Mouse (Mus musculus): ENCODE data around the gene Rnls.
A peak's percentile ranks its signal among the peaks of the same experiment; 100 is the strongest.

Gene Rnls

GRCm38 (mm10) chr19:33178866-33179265, 213.2 kb downstream of the Rnls start:
- no peak for DNase-seq

- DNase-seq, result no peak
Measured at GRCm38 (mm10) chr19:33178367-33178766, 213.7 kb downstream of the Rnls start.

- no peak for DNase-seq
Measured at GRCm38 (mm10) chr19:33173991-33174390, 218.1 kb downstream of the Rnls start.

DNA sequence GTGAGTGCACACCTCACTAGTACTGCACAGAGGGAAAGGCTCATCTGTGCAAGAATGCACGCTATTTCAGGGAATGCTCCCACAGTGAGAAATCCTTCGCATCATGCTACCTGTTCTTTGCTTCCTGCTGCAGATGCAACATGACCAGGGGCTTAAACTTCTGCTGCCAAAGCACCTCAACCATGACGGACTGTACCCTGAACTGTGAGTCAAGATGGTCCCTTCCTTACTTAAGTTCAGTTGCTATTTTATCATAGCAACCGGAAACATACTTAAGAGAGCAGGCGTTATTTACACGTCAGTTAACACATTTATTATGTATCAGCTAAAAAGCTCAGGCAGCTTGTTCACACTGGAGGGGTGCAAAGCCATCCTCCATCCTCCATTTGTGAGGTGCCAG, 222.2 kb downstream of the Rnls start:
- DNase-seq, result peak; percentile 46

- no peak for DNase-seq
Measured at GRCm38 (mm10) chr19:33167528-33168264, 224.4 kb downstream of the Rnls start.

GRCm38 (mm10) chr19:33164801-33165200, 227.3 kb downstream of the Rnls start:
- DNase-seq, result no peak

DNA sequence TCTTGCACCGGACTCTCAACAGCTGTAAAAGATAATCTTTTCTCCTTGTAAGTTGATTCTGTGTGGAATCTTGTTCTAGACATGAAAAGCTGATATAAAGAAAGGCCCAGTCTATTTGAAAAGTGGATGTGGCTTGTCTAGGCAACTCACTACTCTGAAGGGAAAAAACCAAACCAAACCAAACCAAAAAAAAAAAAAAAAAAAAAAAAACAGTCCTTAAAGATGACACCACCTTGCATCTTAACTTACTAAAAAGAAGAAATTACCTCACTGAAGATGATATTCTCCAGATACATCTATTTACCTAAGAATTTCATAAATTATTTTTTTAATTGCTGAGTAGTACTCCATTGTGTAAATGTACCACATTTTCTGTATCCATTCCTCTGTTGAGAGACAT, 230.2 kb downstream of the Rnls start:
- DNase-seq, result no peak

- DNase-seq, result no peak
Measured at GRCm38 (mm10) chr19:33159897-33160296, 232.2 kb downstream of the Rnls start.

DNA sequence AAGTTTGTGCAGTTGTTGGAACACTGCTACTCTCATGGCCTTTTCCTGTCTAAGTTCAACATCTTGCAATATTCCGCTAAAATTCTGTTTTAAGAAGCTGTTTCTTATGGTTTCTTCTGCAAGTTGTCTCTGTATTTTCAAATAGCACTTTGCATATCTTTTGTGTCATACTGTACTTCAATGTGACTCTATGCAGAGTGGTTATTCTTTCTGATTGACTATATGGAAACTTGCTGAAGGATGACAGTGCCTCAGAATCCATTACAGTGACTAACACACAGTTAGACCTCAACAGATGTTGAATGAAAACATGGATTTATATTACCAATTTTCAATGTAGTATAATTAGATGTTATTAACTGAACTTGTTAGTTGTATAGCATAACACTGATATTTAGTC, 232.9 kb downstream of the Rnls start:
- no peak for DNase-seq

GRCm38 (mm10) chr19:33158234-33158633, 233.9 kb downstream of the Rnls start:
- DNase-seq, result no peak

DNA sequence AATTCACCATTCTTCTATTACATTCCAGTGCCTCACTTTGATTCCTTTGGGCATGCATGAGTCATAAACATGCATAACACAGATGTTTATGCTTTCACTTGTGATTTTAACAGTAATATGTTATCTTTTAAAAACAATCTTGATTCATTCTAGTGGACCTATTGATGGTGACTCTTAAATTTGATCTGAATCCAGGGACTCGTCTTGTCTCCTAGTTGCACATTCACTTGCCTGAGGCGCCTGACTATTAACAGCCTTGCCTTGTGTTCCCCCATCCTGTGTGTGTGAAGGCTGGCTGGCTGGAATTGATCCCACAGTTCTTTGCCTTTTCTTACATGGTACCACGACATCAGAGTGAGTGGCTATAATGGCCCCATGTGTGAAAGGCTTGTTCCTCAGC, 243.7 kb downstream of the Rnls start:
- DNase-seq, result no peak

GRCm38 (mm10) chr19:33143198-33143597, 248.9 kb downstream of the Rnls start:
- no peak for DNase-seq

GRCm38 (mm10) chr19:33137316-33137715, 254.8 kb downstream of the Rnls start:
- peak; percentile 9 for DNase-seq

DNA sequence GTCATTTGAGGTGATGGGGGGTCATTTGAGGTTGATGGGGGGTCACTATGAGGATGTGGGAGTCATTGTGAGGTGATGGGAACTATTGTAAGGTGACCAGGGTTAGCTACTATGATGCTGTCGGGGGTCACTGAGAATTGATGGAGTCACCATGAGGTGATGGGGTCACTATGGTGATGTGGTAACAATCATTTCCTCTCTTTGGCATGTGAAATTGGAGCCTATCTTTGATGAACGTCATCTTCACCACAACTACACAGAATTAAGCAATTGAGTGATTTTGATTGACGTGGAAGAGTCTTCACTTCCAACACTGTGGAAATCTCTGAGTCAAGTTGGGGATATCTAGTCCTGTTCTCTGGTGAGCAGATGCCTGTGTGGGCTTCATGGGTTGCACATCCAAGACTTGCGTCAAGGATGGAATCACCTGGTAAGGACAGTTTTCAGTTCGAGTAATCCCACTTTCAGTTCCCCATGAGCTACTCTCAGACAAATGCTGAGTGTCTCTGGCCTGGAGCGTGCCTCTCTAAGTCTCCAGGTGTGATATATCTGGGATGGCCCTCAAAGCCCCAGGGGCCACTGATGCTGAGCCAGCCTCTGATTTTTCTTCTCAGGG, 269.4 kb downstream of the Rnls start:
- no peak for DNase-seq

- no peak for DNase-seq
Measured at GRCm38 (mm10) chr19:33119947-33120346, 272.1 kb downstream of the Rnls start.

GRCm38 (mm10) chr19:33118898-33119297, 273.2 kb downstream of the Rnls start:
- DNase-seq, result no peak

- DNase-seq, result no peak
Measured at GRCm38 (mm10) chr19:33114631-33115295, 277.3 kb downstream of the Rnls start.

DNA sequence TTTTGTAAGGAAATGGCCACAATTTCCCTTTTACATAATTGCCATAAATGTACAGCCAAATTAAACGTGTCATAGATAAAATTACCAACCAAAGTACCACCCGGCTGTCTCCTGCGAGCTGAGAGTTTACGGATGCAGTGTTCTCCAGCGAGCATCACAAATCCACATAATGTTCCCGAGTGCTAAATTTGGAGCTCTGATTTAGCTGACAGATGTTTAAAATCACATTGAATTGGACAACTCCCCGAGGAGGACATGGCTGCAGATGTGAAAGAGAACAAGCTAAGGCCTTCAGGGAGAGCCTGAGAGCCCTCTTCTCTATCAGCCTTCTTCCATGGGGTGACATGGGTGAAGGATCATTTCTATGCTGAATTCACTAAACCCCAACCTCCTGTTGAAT, 278.3 kb downstream of the Rnls start:
- no peak for DNase-seq

DNA sequence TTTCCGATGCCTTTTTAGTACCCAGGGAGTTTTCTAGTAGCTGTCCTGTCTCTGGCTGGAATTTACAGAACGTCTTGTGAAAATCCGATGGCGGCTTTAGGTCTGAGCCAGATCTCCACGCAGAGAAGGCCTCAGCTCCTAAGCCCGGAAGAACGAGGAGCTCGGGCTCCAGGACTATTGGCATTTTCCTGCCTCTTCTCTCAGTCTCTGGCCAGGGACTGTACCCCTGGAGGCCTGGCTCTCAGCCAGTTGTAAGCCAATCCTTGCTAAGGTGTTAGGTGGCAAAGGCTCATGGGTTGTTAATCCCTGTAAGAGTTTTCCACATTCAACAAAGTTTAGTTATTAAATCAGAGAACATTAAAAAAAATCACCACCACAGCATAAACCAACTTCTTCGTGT, 281.7 kb downstream of the Rnls start:
- DNase-seq, result no peak

DNA sequence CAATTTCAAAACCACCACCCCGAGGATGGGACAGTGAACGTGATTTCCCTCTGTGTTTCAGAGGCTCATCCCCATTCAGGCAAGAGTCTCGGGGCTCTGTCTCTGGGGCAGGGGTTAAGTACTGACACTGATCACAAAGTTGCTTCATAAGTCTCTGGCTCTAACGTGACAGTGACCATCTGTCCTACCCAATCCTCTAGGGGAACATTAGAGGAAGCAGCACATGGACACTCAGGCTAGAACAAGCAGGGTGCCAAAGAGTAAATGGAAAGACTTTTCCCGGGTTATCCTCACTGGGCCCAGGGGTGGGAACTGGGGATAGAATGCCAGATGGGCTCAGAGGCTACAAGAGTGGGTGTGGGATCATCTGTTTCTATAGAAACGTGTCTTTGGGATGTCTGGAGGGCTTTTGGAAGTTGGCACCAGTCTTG, 282.1 kb downstream of the Rnls start:
- peak; percentile 43 for DNase-seq

DNA sequence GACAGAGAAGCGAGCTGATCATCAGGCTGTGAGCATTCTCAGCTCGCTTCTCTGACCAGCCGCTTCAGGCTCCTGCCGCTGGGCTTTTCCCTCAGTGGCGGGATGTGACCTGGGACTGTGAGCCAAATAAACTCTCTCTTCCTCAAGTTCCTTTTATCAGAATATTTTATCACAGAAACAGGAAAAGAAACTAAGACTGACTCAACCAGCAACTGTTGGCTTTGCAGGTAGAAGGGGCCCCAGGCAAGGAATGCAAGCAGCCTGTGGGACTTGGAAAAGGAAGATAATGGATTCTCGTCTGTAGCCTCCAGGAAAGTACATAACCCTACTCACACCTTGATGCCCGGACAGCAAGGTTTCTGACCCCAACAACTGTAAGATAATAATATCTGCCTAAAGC, 283.0 kb downstream of the Rnls start:
- DNase-seq, result no peak

- no peak for DNase-seq
Measured at GRCm38 (mm10) chr19:33103851-33104250, 288.2 kb downstream of the Rnls start.

GRCm38 (mm10) chr19:33102783-33103139, 289.3 kb downstream of the Rnls start:
- no peak for DNase-seq

Measured in kidney, adult 11 months (tissue).